Mouse (Mus musculus): Measurements from ENCODE around the gene 1700040F15Rik. TPM values are rescaled to one million over a fixed set of nuclear protein-coding genes. Genes with fewer than 3 reads are reported as not detected.

1700040F15Rik gene
- total RNA-seq (2023; ENCODE audit: inconsistent age), result not detected in 4 replicates

DNA sequence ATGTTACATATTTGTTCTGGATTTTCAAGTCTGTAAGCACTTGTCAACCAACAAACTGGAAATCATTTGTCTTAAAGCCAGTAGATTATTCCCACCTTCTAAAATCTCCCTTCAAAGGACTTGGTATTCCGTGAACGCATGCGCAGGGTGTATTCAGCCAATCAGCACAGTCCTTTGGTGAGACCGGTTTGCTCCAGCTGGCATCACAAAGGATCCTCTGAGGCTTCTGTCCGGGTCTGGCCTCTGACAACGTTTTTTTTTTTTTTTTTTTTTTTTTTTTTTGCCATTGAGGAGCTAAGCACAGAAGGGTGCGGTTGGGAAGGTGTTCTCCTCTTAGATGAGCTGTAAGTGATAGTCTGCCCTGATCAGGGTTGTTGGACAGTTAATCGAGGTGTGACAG lies at the start of gene 1700040F15Rik:
1700040F15Rik (plus strand) TSS at position 301 of the 400 bp plus-strand sequence.

Data from B cell, adult (primary cell).